23 mouse cellular contexts compared by ENCODE assay signal in genomic region chr2:169314396-169314930, GRCm38 (mm10).
DNase-seq lines count a peak whose midpoint lies in the region; ATAC-seq and TF ChIP-seq lines count a peak whose summit lies in the region.
"Had no signal": no experiment of that assay in that cellular context is flagged by ENCODE, and none has a peak within 500 bp of the region (broad histone marks: within the 10 kb centered on the region; RNA-seq: fewer than 3 reads in every experiment).

No protein-coding gene starts in this region.

- no peaks in the 10 kb centered on the region for H3K9me3 ChIP-seq in hindbrain, embryonic 13.5 days
- H3K9me3 ChIP-seq in hindbrain, embryonic 12.5 days (replicated peaks) = no peaks in the 10 kb centered on the region
- no peaks in the 10 kb centered on the region for H3K9me3 ChIP-seq in E14TG2a.4 (ENCODE audit: low read length)
- H3K9me3 ChIP-seq: embryonic facial prominence, embryonic 13.5 days; forebrain, embryonic 13.5 days; heart, embryonic 15.5 days had no signal

- H3K9ac ChIP-seq in hindbrain, embryonic 13.5 days = no peak overlapping the region
- H3K9ac ChIP-seq in hindbrain, embryonic 12.5 days = no peak overlapping the region
- H3K9ac ChIP-seq: embryonic facial prominence, embryonic 13.5 days; forebrain, embryonic 13.5 days; heart, embryonic 15.5 days had no signal

- H3K36me3 ChIP-seq in hindbrain, embryonic 13.5 days = no peaks in the 10 kb centered on the region
- no peaks in the 10 kb centered on the region for H3K36me3 ChIP-seq in hindbrain, embryonic 12.5 days
- H3K36me3 ChIP-seq in E14TG2a.4 (ENCODE audit: insufficient read depth, low read length) = no peaks in the 10 kb centered on the region
- H3K36me3 ChIP-seq: embryonic facial prominence, embryonic 13.5 days; G1E; heart, embryonic 15.5 days had no signal

- ATAC-seq in hindbrain, embryonic 13.5 days (ENCODE audit: low FRiP score) = no peak
- ATAC-seq in hindbrain, embryonic 12.5 days (ENCODE audit: low FRiP score) = no peak
- no peak for ATAC-seq in megakaryocyte progenitor cell, adult 5-6 weeks (replicated peaks; ENCODE audit: poor library complexity)
- ATAC-seq: forebrain, embryonic 13.5 days; intestine, embryonic 16.5 days had no signal

- peak overlapping the region; percentile 58 for H3K27ac ChIP-seq in hindbrain, embryonic 13.5 days
- no peak overlapping the region for H3K27ac ChIP-seq in hindbrain, embryonic 12.5 days
- H3K27ac ChIP-seq: embryonic facial prominence, embryonic 13.5 days; forebrain, embryonic 13.5 days; heart, adult 2 months; heart, embryonic 15.5 days had no signal

- TF ChIP-seq CTCF in E14TG2a.4 (conservative IDR thresholded peaks at IDR 0.05; ENCODE audit: low read length) = no peak
- no peak for TF ChIP-seq CTCF in brain, embryonic 14.5 days (IDR thresholded peaks at IDR 0.05; ENCODE audit: borderline replicate concordance, extremely low read depth, insufficient read depth, insufficient read length)

- no peaks in the 10 kb centered on the region for H3K27me3 ChIP-seq in hindbrain, embryonic 13.5 days
- H3K27me3 ChIP-seq in hindbrain, embryonic 12.5 days = no peaks in the 10 kb centered on the region
- H3K27me3 ChIP-seq in E14TG2a.4 (ENCODE audit: insufficient read depth, low read length) = no peaks in the 10 kb centered on the region
- H3K27me3 ChIP-seq: CH12.LX; embryonic facial prominence, embryonic 13.5 days; forebrain, embryonic 13.5 days; heart, embryonic 15.5 days had no signal

- no peak overlapping the region for H3K4me3 ChIP-seq in hindbrain, embryonic 13.5 days
- H3K4me3 ChIP-seq in hindbrain, embryonic 12.5 days = no peak overlapping the region
- peak overlapping the region; percentile 37; the same call in 1 of the 2 replicates for H3K4me3 ChIP-seq in E14TG2a.4 (replicated peaks; ENCODE audit: low read length)
- H3K4me3 ChIP-seq: embryonic facial prominence, embryonic 13.5 days; forebrain, embryonic 13.5 days; heart, adult 2 months; heart, embryonic 15.5 days had no signal

- TF ChIP-seq POLR2A in brain, embryonic 14.5 days (IDR thresholded peaks at IDR 0.05; ENCODE audit: borderline replicate concordance, extremely low read depth, insufficient read depth, insufficient read length, poor library complexity, severe bottlenecking) = no peak

- peak; percentile 12 for DNase-seq in Muller cell, postnatal 12 days (ENCODE audit: inconsistent ontology term)
- peak; percentile 51 for DNase-seq in brain, embryonic 14.5 days (ENCODE audit: low read depth)
- DNase-seq in gastrocnemius, adult 8-10 months (ENCODE audit: low spot score in 2 of 2) = no peak
- DNase-seq: adrenal gland, adult 2 months; adrenal gland, postnatal 25 days; cerebellum, adult 11-12 months; cerebellum, adult 9-10 months; cerebellum, postnatal 25 days; gastrocnemius, postnatal 14 days; heart, adult 2 months; heart, postnatal 14 days; kidney, adult 2 months had no signal

- WGBS in hindbrain, embryonic 13.5 days = 27% methylated on average over 2 of the region's 2 CpGs
- 38% methylated on average over 2 of the region's 2 CpGs for WGBS in hindbrain, embryonic 12.5 days

- H3K4me2 ChIP-seq in hindbrain, embryonic 13.5 days = no peak overlapping the region
- no peak overlapping the region for H3K4me2 ChIP-seq in hindbrain, embryonic 12.5 days (replicated peaks)
- H3K4me2 ChIP-seq: embryonic facial prominence, embryonic 13.5 days; forebrain, embryonic 13.5 days; heart, embryonic 11.5 days; heart, embryonic 15.5 days had no signal

- H3K4me1 ChIP-seq in hindbrain, embryonic 13.5 days (replicated peaks) = peaks cover 20% of the 10 kb centered on the region; the same call in 1 of the 2 replicates
- H3K4me1 ChIP-seq in hindbrain, embryonic 12.5 days = no peaks in the 10 kb centered on the region
- peaks cover 51% of the 10 kb centered on the region for H3K4me1 ChIP-seq in E14TG2a.4 (replicated peaks; ENCODE audit: low read depth, low read length)

Comparison
In these comparisons a context has a peak if more than half of its experiments do, and no peak if none do; other contexts are left out.
1. DNase-seq: peak in Muller cell, postnatal 12 days (single experiment) and brain, embryonic 14.5 days (single experiment); none in gastrocnemius, adult 8-10 months (0 of 2).